Mouse (Mus musculus): ENCODE data around the gene Rflnb.

DNA sequence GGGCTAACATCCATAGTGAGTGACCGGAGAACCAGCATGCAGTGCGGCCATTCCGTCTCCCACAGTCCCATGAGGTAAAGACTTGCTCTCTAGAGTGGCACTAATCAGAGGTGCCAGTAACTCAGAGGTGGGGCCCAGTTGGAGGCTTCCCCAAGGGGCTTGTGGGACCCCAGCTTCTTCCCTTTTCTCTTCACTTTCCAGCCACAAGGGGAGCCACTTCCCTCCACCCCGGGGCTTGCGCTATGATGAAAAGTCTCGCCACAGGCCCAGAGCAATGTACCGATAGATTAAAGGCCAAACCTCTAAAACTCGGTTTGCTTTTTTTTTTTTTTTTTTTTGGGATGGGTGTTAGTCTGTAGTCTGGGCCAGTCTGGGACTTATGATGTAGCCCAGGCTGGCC is 35.7 kb downstream of the Rflnb start:
- TF ChIP-seq CTCF (IDR thresholded peaks at IDR 0.05; ENCODE audit: borderline replicate concordance, insufficient read depth, low read depth, low read length) (no peak), POLR2A (IDR thresholded peaks at IDR 0.05; ENCODE audit: borderline replicate concordance, insufficient read depth, low read length) (no peak)
